Mouse (Mus musculus): ENCODE measurements around the gene Cox7a1. TPM values are rescaled to one million over a fixed set of nuclear protein-coding genes. Genes with fewer than 3 reads are reported as not detected.

The Cox7a1 gene
- total RNA-seq, 1 experiment = 54.8 TPM

GRCm38 (mm10) chr7:30196171-30196570, 12.2 kb downstream of the Cox7a1 start:
- H3K36me3 ChIP-seq (ENCODE audit: control insufficient read depth, insufficient read depth, low read length, poor library complexity, severe bottlenecking) = peaks cover 8% of the 10 kb centered on the region
- TF ChIP-seq CHD2 (IDR thresholded peaks at IDR 0.05; ENCODE audit: low read depth, low read length) (no peak), MAFK (IDR thresholded peaks at IDR 0.05; ENCODE audit: insufficient read depth, low read depth, low read length) (no peak), ZNF384 (IDR thresholded peaks at IDR 0.05; ENCODE audit: low read depth, low read length) (no peak), ZC3H11A (IDR thresholded peaks at IDR 0.05; ENCODE audit: borderline replicate concordance, low read depth, low read length) (no peak), HCFC1 (IDR thresholded peaks at IDR 0.05; ENCODE audit: borderline replicate concordance, insufficient read depth, low read length) (no peak)
- in situ Hi-C loops (cut with MboI; ENCODE audit: low sequenced_read_pairs in 2 of 2, unreplicated experiment in 2 of 2) = no loop called here
- no peaks in the 10 kb centered on the region for H3K9me3 ChIP-seq (ENCODE audit: control insufficient read depth, insufficient read depth, low read depth, low read length)
- peak overlapping the region; percentile 93 for H3K27ac ChIP-seq (ENCODE audit: insufficient read depth, low read depth, low read length, poor library complexity, severe bottlenecking)
- H3K4me3 ChIP-seq (ENCODE audit: insufficient read depth in 1 of 2, low read depth in 1 of 2, low read length in 2 of 2, poor library complexity in 1 of 2, severe bottlenecking in 1 of 2) = 0 out of 4 replicates have a peak overlapping the region, but pooled peaks of 1 of the 2 experiments have one; percentile 80
- DNase-seq (ENCODE audit: low read depth, low spot score) = no peak
- H3K9ac ChIP-seq (ENCODE audit: insufficient read depth, low read depth, low read length, poor library complexity, severe bottlenecking) = peak overlapping the region; percentile 50; the same call in 1 of the 2 replicates
- peaks cover 7 to 16% of the 10 kb centered on the region in 2 experiments; a peak in 3 of 4 replicates for H3K4me1 ChIP-seq (ENCODE audit: control insufficient read depth in 2 of 2, insufficient read depth in 2 of 2, low read length in 2 of 2, poor library complexity in 1 of 2)

DNA sequence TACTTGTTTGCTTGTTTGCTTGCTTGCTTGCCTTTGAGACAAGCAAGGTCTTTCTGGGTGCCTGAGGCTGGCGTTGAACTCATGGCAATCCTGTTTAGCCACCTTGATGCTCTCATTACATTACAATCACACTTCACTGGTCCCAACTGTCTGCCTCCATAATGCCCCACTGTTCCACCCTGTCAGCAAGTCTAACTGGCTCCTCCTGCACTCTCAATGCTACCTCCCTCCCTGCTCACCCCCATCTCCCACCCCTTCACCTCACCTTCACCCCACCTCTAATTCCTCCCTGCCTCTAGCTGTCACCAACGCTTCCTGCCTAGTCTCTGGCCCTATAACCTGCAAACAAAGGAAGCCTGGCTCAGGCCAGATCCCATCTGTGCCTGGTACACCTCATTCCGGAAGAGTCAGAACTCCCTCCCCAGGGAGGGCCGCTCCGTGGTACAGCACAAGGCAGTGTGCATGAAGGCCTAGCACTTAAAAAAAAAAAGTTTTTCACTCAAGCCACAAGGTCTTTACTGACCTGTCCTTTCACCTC, 13.7 kb downstream of the Cox7a1 start:
- in situ Hi-C loops (cut with MboI; ENCODE audit: low sequenced_read_pairs in 2 of 2, unreplicated experiment in 2 of 2) = no loop called here
- Histone ChIP-seq H3K4me1 (ENCODE audit: control insufficient read depth in 2 of 2, insufficient read depth in 2 of 2, low read length in 2 of 2, poor library complexity in 1 of 2) (peaks cover 7 to 18% of the 10 kb centered on the region in 2 experiments), H3K36me3 (ENCODE audit: control insufficient read depth, insufficient read depth, low read length, poor library complexity, severe bottlenecking) (no peaks in the 10 kb centered on the region), H3K4me3 (ENCODE audit: insufficient read depth in 1 of 2, low read depth in 1 of 2, low read length in 2 of 2, poor library complexity in 1 of 2, severe bottlenecking in 1 of 2) (peak overlapping the region; percentile 34 to 37; a peak in 3 of 4 replicates), H3K9ac (ENCODE audit: insufficient read depth, low read depth, low read length, poor library complexity, severe bottlenecking) (peak overlapping the region; percentile 74), H3K9me3 (ENCODE audit: control insufficient read depth, insufficient read depth, low read depth, low read length) (no peaks in the 10 kb centered on the region), H3K27ac (ENCODE audit: insufficient read depth, low read depth, low read length, poor library complexity, severe bottlenecking) (peak overlapping the region; percentile 93)
- no peak for TF ChIP-seq CHD2 (IDR thresholded peaks at IDR 0.05; ENCODE audit: low read depth, low read length)
- peak; percentile 40; the same call in 1 of the 2 replicates for TF ChIP-seq MAFK (IDR thresholded peaks at IDR 0.05; ENCODE audit: insufficient read depth, low read depth, low read length)
- no peak for DNase-seq (ENCODE audit: low read depth, low spot score)

DNA sequence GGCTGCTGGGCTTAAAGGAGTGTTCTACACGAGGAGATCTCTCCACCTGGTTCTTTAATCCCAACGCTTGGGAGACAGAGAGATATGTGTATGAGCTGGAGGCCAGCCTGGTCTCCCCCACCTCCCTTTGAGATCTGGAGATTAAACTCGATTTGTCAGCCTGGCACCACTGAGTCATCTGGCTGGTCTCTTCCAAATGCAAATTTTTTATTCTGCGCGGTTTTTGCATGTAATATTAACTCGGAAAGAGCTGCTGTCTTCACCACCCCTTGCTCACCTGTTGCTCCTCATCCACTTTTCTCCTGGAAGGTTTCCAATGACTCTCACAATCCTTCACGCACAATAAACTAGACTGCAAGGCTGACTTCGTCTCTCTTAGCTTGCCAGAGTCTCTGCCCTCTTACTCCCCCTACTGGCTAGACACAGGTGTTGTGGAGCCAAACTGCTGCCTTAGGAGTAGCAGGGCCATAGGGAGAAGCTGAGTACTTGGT, 14.6 kb downstream of the Cox7a1 start, which contains the start of gene Capns1:
TSS of gene Capns1 (minus strand) at position 331 of the 491 bp plus-strand sequence.
- peak within 1 kb of the TSS; percentile 34 to 37 for H3K4me3 ChIP-seq (ENCODE audit: insufficient read depth in 1 of 2, low read depth in 1 of 2, low read length in 2 of 2, poor library complexity in 1 of 2, severe bottlenecking in 1 of 2)
- H3K4me1 ChIP-seq (ENCODE audit: control insufficient read depth in 2 of 2, insufficient read depth in 2 of 2, low read length in 2 of 2, poor library complexity in 1 of 2) = peaks cover 7 to 20% of the 10 kb centered on the region in 2 experiments
- DNase-seq (ENCODE audit: low read depth, low spot score) = peak; percentile 93
- in situ Hi-C loops (cut with MboI; ENCODE audit: low sequenced_read_pairs in 2 of 2, unreplicated experiment in 2 of 2) = no loop called here
- no peaks in the 10 kb centered on the region for H3K9me3 ChIP-seq (ENCODE audit: control insufficient read depth, insufficient read depth, low read depth, low read length)
- H3K27ac ChIP-seq (ENCODE audit: insufficient read depth, low read depth, low read length, poor library complexity, severe bottlenecking) = peak within 1 kb of the TSS; percentile 93
- peak within 1 kb of the TSS; percentile 74 for H3K9ac ChIP-seq (ENCODE audit: insufficient read depth, low read depth, low read length, poor library complexity, severe bottlenecking)
- TF ChIP-seq ZC3H11A (IDR thresholded peaks at IDR 0.05; ENCODE audit: borderline replicate concordance, low read depth, low read length) (peak; percentile 37; the same call in 1 of the 2 replicates), HCFC1 (IDR thresholded peaks at IDR 0.05; ENCODE audit: borderline replicate concordance, insufficient read depth, low read length) (peak; percentile 56; the same call in 1 of the 2 replicates), MAFK (IDR thresholded peaks at IDR 0.05; ENCODE audit: insufficient read depth, low read depth, low read length) (0 out of 2 replicates have a peak, but pooled peaks have one; percentile 28), CHD2 (IDR thresholded peaks at IDR 0.05; ENCODE audit: low read depth, low read length) (no peak)
- H3K36me3 ChIP-seq (ENCODE audit: control insufficient read depth, insufficient read depth, low read length, poor library complexity, severe bottlenecking) = no peaks in the 10 kb centered on the region

GRCm38 (mm10) chr7:30199498-30200139, 15.7 kb downstream of the Cox7a1 start:
- TF ChIP-seq MAFK (IDR thresholded peaks at IDR 0.05; ENCODE audit: insufficient read depth, low read depth, low read length) (no peak), ZC3H11A (IDR thresholded peaks at IDR 0.05; ENCODE audit: borderline replicate concordance, low read depth, low read length) (no peak), ZNF384 (IDR thresholded peaks at IDR 0.05; ENCODE audit: low read depth, low read length) (no peak), HCFC1 (IDR thresholded peaks at IDR 0.05; ENCODE audit: borderline replicate concordance, insufficient read depth, low read length) (no peak), CHD2 (IDR thresholded peaks at IDR 0.05; ENCODE audit: low read depth, low read length) (peak; percentile 34; the same call in 1 of the 2 replicates)
- Histone ChIP-seq H3K27ac (ENCODE audit: insufficient read depth, low read depth, low read length, poor library complexity, severe bottlenecking) (peak overlapping the region; percentile 78), H3K9me3 (ENCODE audit: control insufficient read depth, insufficient read depth, low read depth, low read length) (no peaks in the 10 kb centered on the region), H3K36me3 (ENCODE audit: control insufficient read depth, insufficient read depth, low read length, poor library complexity, severe bottlenecking) (no peaks in the 10 kb centered on the region), H3K4me1 (ENCODE audit: control insufficient read depth in 2 of 2, insufficient read depth in 2 of 2, low read length in 2 of 2, poor library complexity in 1 of 2) (peaks cover 8 to 26% of the 10 kb centered on the region in 2 experiments), H3K9ac (ENCODE audit: insufficient read depth, low read depth, low read length, poor library complexity, severe bottlenecking) (peak overlapping the region; percentile 39; the same call in 1 of the 2 replicates), H3K4me3 (ENCODE audit: insufficient read depth in 1 of 2, low read depth in 1 of 2, low read length in 2 of 2, poor library complexity in 1 of 2, severe bottlenecking in 1 of 2) (peak overlapping the region; percentile 7 to 21; a peak in 1 of 4 replicates)
- in situ Hi-C loops (cut with MboI; ENCODE audit: low sequenced_read_pairs in 2 of 2, unreplicated experiment in 2 of 2) = no loop called here
- DNase-seq (ENCODE audit: low read depth, low spot score) = no peak
